Mouse (Mus musculus) heart, embryonic 12.5 days (tissue): ENCODE results near the gene Tmc5. TPM values are rescaled to one million over a fixed set of nuclear protein-coding genes. Genes with fewer than 3 reads are reported as not detected.

Experiments used
- ATAC-seq: fragments of 200-750 bp; cut with Nextera tagmentation; 2 replicates; pipeline ENCODE4 v1.8.0; 2017; ENCODE audit warnings: moderate TSS enrichment, moderate library complexity; ENCODE audit not compliant: insufficient number of reproducible peaks, low FRiP score
- H3K27ac ChIP-seq: fragments of 300-500 bp; sonication (generic); 2 replicates; pipeline ENCODE4 v1.5.1; 2016; ENCODE audit warnings: mild to moderate bottlenecking, moderate library complexity; ENCODE audit not compliant: poor library complexity, severe bottlenecking
- H3K27me3 ChIP-seq: fragments of 300-500 bp; sonication (generic); replicated peaks from 2 replicates; pipeline ENCODE4 v1.6.1; 2016; ENCODE audit warnings: mild to moderate bottlenecking, moderate library complexity
- H3K36me3 ChIP-seq: fragments of 300-500 bp; sonication (generic); 2 replicates; pipeline ENCODE4 v1.6.1; 2016; ENCODE audit warnings: mild to moderate bottlenecking, moderate library complexity
- H3K4me1 ChIP-seq: fragments of 300-500 bp; sonication (generic); replicated peaks from 2 replicates; pipeline ENCODE4 v1.6.1; 2016; ENCODE audit warnings: mild to moderate bottlenecking
- H3K4me2 ChIP-seq: fragments of 300-500 bp; sonication (generic); 2 replicates; pipeline ENCODE4 v1.6.1; 2016; ENCODE audit warnings: mild to moderate bottlenecking, moderate library complexity
- H3K4me3 ChIP-seq: fragments of 300-500 bp; sonication (generic); 2 replicates; pipeline ENCODE4 v1.5.1; 2016; ENCODE audit warnings: mild to moderate bottlenecking
- H3K9ac ChIP-seq: fragments of 300-500 bp; sonication (generic); 2 replicates; pipeline ENCODE4 v1.6.1; 2016; ENCODE audit warnings: mild to moderate bottlenecking, moderate library complexity
- H3K9me3 ChIP-seq: fragments of 300-500 bp; sonication (generic); replicated peaks from 2 replicates; pipeline ENCODE4 v1.6.1; 2016; ENCODE audit warnings: mild to moderate bottlenecking, moderate library complexity
- WGBS: fragments of 180-500 bp; shearing (Covaris S2); methylation state at CpG from one replicate; pipeline ENCODE4 v1.1.7; 2016; 5-methylcytosine and 5-hydroxymethylcytosine counted together
- polyA plus RNA-seq: library from polyadenylated mRNA; unstranded; fragments of >200 nt; fragmentation: Nextera tagmentation; extraction: Ambion mirVana; gene quantifications from 2 replicates; pipeline ENCODE4 v1.2.1, GENCODE M21; 2016

The Tmc5 gene
- polyA plus RNA-seq, 1 experiment from 2014 or later = 0.22 TPM

GRCm38 (mm10) chr7:118610721-118611120, 13.6 kb downstream of the Tmc5 start:
- Histone ChIP-seq H3K27me3 (peaks cover 21% of the 10 kb centered on the region), H3K4me3 (no peak overlapping the region), H3K9me3 (no peaks in the 10 kb centered on the region), H3K27ac (no peak overlapping the region), H3K4me1 (no peaks in the 10 kb centered on the region), H3K36me3 (no peaks in the 10 kb centered on the region), H3K9ac (no peak overlapping the region), H3K4me2 (no peak overlapping the region)
- 83% methylated on average over 13 of the region's 13 CpGs for WGBS
- ATAC-seq = no peak

- Histone ChIP-seq H3K9ac (no peak overlapping the region), H3K4me3 (no peak overlapping the region), H3K27me3 (peaks cover 21% of the 10 kb centered on the region), H3K9me3 (no peaks in the 10 kb centered on the region), H3K4me1 (no peaks in the 10 kb centered on the region), H3K27ac (no peak overlapping the region), H3K36me3 (no peaks in the 10 kb centered on the region), H3K4me2 (no peak overlapping the region)
- no peak for ATAC-seq
- 79% methylated on average over 4 of the region's 4 CpGs for WGBS
Measured at GRCm38 (mm10) chr7:118611185-118611749, 14.2 kb downstream of the Tmc5 start.

- ATAC-seq = no peak
- Histone ChIP-seq H3K27me3 (peaks cover 21% of the 10 kb centered on the region), H3K9ac (no peak overlapping the region), H3K9me3 (no peaks in the 10 kb centered on the region), H3K4me1 (no peaks in the 10 kb centered on the region), H3K36me3 (no peaks in the 10 kb centered on the region), H3K4me2 (no peak overlapping the region), H3K27ac (no peak overlapping the region), H3K4me3 (no peak overlapping the region)
- WGBS = 73% methylated on average over 8 of the region's 8 CpGs
Measured at GRCm38 (mm10) chr7:118611933-118612332, 14.8 kb downstream of the Tmc5 start.

DNA sequence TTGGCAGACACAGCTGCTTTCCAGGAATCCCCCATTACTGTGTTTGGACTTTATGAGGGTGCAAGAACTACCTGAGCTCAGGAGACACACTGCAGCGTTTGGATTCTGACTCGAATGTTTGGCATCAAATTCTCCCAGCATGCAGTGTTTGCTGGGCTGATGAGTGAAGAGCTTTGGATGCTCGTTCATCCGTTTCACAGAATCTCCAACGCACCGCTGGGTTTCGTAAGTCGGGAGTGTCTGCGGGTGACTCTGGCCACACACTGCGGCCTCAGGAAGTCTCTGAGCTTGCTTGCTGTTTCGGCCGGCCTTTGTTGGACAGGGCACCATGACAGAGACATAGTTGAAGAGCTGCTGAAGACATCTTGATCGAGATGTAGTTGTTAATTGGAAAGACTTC, 17.0 kb downstream of the Tmc5 start:
- no peak overlapping the region for H3K27ac ChIP-seq
- no peaks in the 10 kb centered on the region for H3K36me3 ChIP-seq
- 67% methylated on average over 13 of the region's 13 CpGs for WGBS
- H3K4me3 ChIP-seq = no peak overlapping the region
- H3K9ac ChIP-seq = no peak overlapping the region
- ATAC-seq = no peak
- no peaks in the 10 kb centered on the region for H3K9me3 ChIP-seq
- H3K4me2 ChIP-seq = no peak overlapping the region
- no peaks in the 10 kb centered on the region for H3K4me1 ChIP-seq
- H3K27me3 ChIP-seq = peaks cover 21% of the 10 kb centered on the region

GRCm38 (mm10) chr7:118618104-118618503, 21.0 kb downstream of the Tmc5 start:
- no peak overlapping the region for H3K9ac ChIP-seq
- no peaks in the 10 kb centered on the region for H3K9me3 ChIP-seq
- peaks cover 14% of the 10 kb centered on the region; the same call in 1 of the 2 replicates for H3K27me3 ChIP-seq
- no peak overlapping the region for H3K4me2 ChIP-seq
- no peaks in the 10 kb centered on the region for H3K36me3 ChIP-seq
- ATAC-seq = no peak
- H3K4me1 ChIP-seq = no peaks in the 10 kb centered on the region
- 77% methylated on average over 5 of the region's 5 CpGs for WGBS
- no peak overlapping the region for H3K4me3 ChIP-seq
- H3K27ac ChIP-seq = no peak overlapping the region

DNA sequence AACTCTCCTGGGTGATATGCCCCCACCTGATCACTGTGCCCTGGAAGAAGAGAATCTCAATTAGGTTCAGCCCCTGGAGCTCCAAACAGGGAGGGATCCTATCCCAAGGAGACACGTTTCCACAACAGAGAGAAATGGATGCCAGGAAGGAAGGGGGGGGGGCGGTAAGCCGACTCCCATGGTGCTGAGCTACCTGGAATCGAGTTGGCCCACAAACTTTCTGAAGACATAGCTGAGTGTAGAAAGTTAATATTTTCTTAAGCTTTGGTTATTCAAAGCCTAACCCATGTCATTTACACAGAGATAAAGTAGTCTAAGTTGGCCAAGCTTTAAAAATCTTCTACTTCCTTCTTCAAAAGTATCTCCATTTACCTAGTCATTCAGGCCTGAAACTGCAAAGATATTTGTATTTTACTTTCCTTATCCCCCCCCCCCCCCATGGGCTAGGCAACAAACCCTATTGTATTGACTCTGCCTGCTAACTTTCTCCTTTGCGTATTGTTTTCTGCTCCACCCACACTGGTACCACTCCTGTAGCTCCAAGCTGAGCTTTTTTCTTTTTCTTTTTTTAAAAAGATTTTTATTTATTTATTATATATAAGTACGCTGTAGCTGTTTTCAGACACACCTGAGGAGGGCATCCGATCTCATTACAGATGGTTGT, 23.3 kb downstream of the Tmc5 start:
- no peak overlapping the region for H3K27ac ChIP-seq
- no peaks in the 10 kb centered on the region for H3K4me1 ChIP-seq
- no peak overlapping the region for H3K4me3 ChIP-seq
- no peak for ATAC-seq
- H3K9me3 ChIP-seq = no peaks in the 10 kb centered on the region
- 83% methylated on average over 7 of the region's 7 CpGs for WGBS
- no peaks in the 10 kb centered on the region for H3K36me3 ChIP-seq
- no peak overlapping the region for H3K4me2 ChIP-seq
- H3K9ac ChIP-seq = no peak overlapping the region
- peaks cover 15% of the 10 kb centered on the region; the same call in 1 of the 2 replicates for H3K27me3 ChIP-seq

GRCm38 (mm10) chr7:118621094-118621493, 24.0 kb downstream of the Tmc5 start:
- no peak overlapping the region for H3K27ac ChIP-seq
- H3K9me3 ChIP-seq = no peaks in the 10 kb centered on the region
- H3K27me3 ChIP-seq = peaks cover 19% of the 10 kb centered on the region
- no peaks in the 10 kb centered on the region for H3K36me3 ChIP-seq
- 72% methylated on average over 6 of the region's 6 CpGs for WGBS
- no peak overlapping the region for H3K4me3 ChIP-seq
- H3K9ac ChIP-seq = no peak overlapping the region
- H3K4me2 ChIP-seq = no peak overlapping the region
- H3K4me1 ChIP-seq = no peaks in the 10 kb centered on the region
- no peak for ATAC-seq

DNA sequence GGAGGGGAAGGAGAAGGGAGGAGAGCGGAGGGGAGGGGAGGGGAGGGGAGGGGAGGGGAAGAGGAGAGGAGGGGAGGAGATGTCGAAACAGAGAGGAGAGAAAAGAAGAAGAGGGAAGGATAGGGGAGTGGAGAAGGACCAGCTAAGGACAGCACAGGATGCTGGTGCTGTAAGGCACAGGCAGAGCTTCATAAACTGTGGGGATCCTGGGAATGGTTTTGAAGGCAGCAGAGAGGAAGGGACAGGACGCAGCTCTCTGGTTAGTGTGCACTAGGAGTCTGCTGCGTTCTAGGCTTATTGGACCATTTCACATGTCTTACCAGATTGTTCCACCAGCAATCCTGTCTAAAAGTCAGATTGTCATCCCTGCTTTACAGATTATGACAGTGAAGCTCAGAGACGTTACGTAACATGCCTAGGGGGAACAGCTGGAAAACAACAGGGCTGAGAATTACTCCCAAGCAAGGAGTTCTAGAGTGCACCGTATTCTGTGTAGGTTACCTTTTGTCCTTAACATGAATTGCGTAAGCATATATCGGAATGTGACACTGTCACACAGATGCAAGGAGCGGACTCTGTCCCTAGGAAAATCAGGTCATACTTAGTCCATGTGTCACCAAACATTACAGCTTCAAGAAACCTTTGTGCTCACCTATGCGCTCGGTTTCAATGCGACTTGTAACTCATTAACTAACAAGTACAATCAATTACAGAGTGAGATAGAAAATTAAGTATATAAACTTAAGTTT, 30.6 kb downstream of the Tmc5 start:
- Histone ChIP-seq H3K4me2 (no peak overlapping the region), H3K4me3 (no peak overlapping the region)

DNA sequence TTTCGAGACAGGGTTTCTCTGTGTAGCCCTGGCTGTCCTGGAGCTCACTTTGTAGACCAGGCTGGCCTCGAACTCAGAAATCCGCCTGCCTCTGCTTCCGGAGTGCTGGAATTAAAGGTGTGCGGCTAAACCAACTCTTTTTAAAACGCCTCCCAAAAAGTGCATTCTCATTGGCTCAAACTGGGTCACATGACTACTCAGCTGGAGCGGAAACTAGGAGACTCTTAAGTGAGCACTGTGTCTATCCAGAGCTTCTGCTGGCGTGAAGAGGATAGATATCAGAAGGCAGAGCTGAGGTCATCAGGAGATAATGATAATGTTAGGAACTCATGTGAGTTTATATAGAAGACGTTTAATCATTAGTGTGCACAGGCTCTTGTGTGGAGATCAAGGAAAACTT, 36.0 kb downstream of the Tmc5 start:
- Histone ChIP-seq H3K27me3 (peaks cover 5% of the 10 kb centered on the region; the same call in 1 of the 2 replicates), H3K9me3 (no peaks in the 10 kb centered on the region), H3K27ac (no peak overlapping the region), H3K4me3 (no peak overlapping the region), H3K9ac (no peak overlapping the region), H3K4me2 (no peak overlapping the region), H3K36me3 (no peaks in the 10 kb centered on the region), H3K4me1 (no peaks in the 10 kb centered on the region)
- 73% methylated on average over 9 of the region's 9 CpGs for WGBS
- no peak for ATAC-seq

More for the DNA sequence above, 30.6 kb downstream of the Tmc5 start:
- no peak overlapping the region for H3K27ac ChIP-seq
- WGBS = 74% methylated on average over 13 of the region's 13 CpGs
- H3K27me3 ChIP-seq = peaks cover 31% of the 10 kb centered on the region
- H3K4me1 ChIP-seq = no peaks in the 10 kb centered on the region
- no peaks in the 10 kb centered on the region for H3K9me3 ChIP-seq
- no peak overlapping the region for H3K9ac ChIP-seq
- ATAC-seq = no peak
- no peaks in the 10 kb centered on the region for H3K36me3 ChIP-seq

DNA sequence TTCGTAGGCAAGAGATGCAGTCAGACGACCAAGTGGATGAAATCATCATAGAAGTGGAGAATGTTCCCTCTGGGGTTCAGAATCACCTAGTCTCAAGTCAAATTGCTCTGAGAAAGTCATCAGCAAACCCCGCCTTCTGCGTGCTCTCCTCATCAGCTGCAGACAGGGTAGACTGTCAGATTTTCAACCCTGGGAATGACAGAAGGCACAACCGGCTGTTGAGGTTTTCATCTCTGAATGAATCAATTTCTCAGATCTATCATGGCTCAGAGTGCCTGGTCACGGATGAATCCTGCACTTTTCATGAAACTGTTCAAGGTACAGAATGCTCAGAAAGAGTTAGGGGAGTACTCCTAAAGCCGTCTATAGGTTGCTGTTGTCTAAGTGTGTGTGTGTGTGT, 36.9 kb downstream of the Tmc5 start:
- no peaks in the 10 kb centered on the region for H3K36me3 ChIP-seq
- H3K4me1 ChIP-seq = no peaks in the 10 kb centered on the region
- H3K4me3 ChIP-seq = no peak overlapping the region
- H3K27me3 ChIP-seq = peaks cover 5% of the 10 kb centered on the region
- WGBS = 77% methylated on average over 7 of the region's 7 CpGs
- H3K9ac ChIP-seq = no peak overlapping the region
- no peak overlapping the region for H3K4me2 ChIP-seq
- H3K27ac ChIP-seq = no peak overlapping the region
- ATAC-seq = no peak
- no peaks in the 10 kb centered on the region for H3K9me3 ChIP-seq

- H3K9ac ChIP-seq = no peak overlapping the region
- H3K36me3 ChIP-seq = no peaks in the 10 kb centered on the region
- H3K4me3 ChIP-seq = no peak overlapping the region
- H3K4me2 ChIP-seq = no peak overlapping the region
- H3K4me1 ChIP-seq = no peaks in the 10 kb centered on the region
- H3K9me3 ChIP-seq = peaks cover 6% of the 10 kb centered on the region; the same call in 1 of the 2 replicates
- no peak for ATAC-seq
- WGBS = 56% methylated on average over 4 of the region's 4 CpGs
- H3K27ac ChIP-seq = no peak overlapping the region
- H3K27me3 ChIP-seq = peaks cover 5% of the 10 kb centered on the region
Measured at GRCm38 (mm10) chr7:118637466-118637865, 40.4 kb downstream of the Tmc5 start.
